Mouse (Mus musculus) mammary gland, adult 2 months (tissue): ENCODE measurements around the gene Smyd3. TPM values are rescaled to one million over a fixed set of nuclear protein-coding genes. Genes with fewer than 3 reads are reported as not detected.

Experiments
- polyA plus RNA-seq: library from polyadenylated mRNA; depleted of rRNA; stranded (reverse); fragments of >200 nt; gene quantifications from 2 replicates; pipeline ENCODE4 v1.2.3, GENCODE M21; 2012; ENCODE audit warnings: low replicate concordance; rRNA removed

Gene Smyd3
- polyA plus RNA-seq, result 2.8 and 3.8 TPM in 2 replicates

DNA sequence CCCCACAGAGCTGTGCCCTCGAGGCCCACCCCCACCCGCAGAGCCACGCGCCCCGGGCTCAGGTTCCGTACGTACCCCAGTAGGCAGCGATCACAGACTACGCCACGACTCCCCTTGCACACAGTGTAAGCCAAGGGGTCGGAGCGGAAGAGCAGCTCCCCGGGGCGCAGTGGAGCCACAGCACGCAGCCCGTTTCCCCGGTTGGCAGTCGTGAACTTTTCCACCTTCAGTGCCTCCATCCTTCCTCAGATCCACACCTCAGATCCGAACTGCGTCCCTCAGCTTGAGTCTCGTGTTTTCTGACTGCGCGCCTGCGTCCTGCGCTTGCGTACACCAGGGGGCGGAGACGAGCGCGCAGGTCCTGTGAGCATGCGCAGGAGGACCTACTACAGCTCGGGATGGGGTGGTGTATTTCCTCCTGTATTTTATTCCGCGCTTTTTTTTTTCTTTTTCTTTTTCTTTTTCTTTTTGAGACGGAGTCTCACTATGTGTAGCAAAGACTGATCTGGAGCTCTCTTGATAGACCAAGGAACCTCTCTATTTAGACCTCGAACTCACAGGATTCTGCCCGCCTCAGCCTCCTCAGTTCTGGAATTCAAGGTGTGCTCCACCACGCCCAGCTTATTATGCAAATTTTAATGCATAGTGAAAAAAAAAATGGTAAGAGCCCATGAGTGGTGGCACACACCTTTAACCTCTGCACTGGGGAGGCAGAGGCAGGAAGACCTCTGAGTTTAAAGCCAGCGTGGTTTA lies at the start of gene Smyd3:
Gene Smyd3, minus strand, starts transcription at position 329 of the 753 bp plus-strand sequence.

DNA sequence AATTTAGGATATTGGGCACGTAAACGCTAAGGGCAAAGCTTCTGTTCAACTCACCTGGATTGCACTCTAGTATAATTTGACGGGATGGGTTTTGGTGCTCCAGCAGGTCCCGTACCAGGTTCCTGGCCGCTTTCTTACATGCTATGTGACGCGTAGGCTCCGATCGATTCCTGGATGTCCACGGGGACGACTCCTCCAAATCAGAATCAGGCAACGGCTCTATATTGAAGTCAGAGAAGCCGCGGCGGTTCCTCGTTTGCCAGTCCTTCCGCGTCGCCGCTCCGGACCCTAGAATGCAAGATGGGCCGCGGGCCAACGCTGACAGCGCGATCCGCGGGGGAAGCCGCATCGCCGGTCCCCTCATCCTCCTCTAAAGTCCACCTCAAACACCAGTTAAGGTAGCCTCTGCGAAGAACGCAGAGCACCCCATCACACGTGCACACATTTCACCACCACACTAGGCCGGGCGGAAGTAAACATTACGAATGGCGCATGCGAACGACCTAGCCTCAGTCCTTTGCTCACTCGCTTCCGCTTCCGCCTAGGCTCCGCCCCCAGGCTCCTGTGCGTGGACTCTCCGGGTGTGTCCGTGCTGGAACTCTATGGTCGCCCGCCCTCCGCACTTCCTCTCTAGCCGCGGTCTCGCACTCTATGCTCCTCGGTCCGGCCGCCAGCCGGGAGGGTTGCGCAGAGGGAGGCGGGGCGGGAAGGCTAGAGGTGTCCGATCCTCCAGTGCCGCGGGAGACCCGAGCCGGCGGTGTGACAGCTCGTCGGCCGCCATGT lies 28.1 kb upstream of the Smyd3 start, which contains the start of the genes Tfb2m and Cnst:
Gene Tfb2m, minus strand, starts transcription at position 500 of the 783 bp plus-strand sequence.
Gene Cnst, plus strand, starts transcription at position 603 of the 783 bp plus-strand sequence.

Other genes starting within 250 kb of the Smyd3 start
- 7.1 and 10.9 TPM in 2 replicates for gene Tfb2m, start 28.2 kb upstream of the Smyd3 start, polyA plus RNA-seq
- gene Cnst, start 28.3 kb upstream of the Smyd3 start, polyA plus RNA-seq, result 19.1 and 28.1 TPM in 2 replicates
- gene Sccpdh, start 150.2 kb upstream of the Smyd3 start, polyA plus RNA-seq, result 6.8 and 12.0 TPM in 2 replicates
- 0.07 TPM in 1 of 2 replicates, not detected in the other for gene Kif28, start 227.2 kb upstream of the Smyd3 start, polyA plus RNA-seq